Mouse (Mus musculus): ENCODE results near the gene Med28. TPM values are rescaled to one million over a fixed set of nuclear protein-coding genes. Genes with fewer than 3 reads are reported as not detected.

Med28 gene
- polyA plus RNA-seq (2016; fragmentation: Nextera tagmentation; extraction: Ambion mirVana) = 295 and 341 TPM in 2 replicates

DNA sequence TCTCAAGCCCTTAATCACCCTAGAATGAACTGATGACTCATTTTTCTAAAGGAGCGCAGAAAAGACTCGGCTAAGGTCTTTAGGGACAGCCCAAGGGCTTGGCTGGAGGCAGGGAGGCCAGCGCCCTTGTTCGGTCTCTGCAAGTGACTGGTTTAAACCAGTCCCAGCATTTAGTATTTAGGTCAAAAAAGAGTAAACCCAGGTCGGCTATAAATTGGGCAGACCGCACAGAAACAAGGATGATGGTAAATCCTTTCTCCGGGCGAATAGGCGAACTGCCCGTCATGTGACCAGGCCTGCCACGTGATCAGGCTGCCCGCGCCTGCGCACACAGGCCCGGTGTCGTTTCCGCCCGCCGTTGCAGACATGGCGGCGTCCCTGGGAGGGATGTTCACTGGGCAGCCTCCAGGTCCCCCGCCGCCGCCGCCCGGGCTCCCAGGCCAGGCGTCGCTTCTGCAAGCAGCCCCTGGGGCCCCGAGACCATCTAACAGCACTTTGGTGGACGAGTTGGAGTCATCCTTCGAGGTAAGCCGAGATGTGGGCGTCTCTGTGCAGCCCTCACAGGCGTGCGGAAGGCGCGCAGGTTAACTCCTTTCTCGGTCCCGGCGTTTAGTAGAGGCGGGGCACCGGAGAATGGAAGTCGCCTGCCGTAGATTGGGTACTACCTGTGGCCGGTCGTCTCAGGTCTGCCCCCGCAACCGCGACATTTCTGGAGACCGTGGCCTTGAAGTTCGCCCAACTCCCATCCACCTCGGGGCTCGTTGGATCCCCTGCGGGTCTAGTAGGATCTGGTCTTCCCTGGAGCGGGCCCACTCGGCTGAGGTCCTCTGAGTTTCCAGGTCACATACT lies at the start of gene Med28:
Gene Med28 (plus strand): TSS at position 270 of the 849 bp plus-strand sequence.
- 2% methylated on average over 56 of the region's 56 CpGs for WGBS

GRCm38 (mm10) chr5:45472880-45473450 lies 47.1 kb upstream of the Med28 start:
- 62% methylated on average over 7 of the region's 7 CpGs for WGBS
- no peak for DNase-seq (ENCODE audit: low spot score)
- no peak overlapping the region for H3K27ac ChIP-seq

More for the DNA sequence above, at the start of gene Med28:
- Histone ChIP-seq H3K4me3 (peak within 1 kb of the TSS; percentile 92), H3K36me3 (peaks cover 19% of the 10 kb centered on the region), H3K27ac (peak within 1 kb of the TSS; percentile 95), H3K9me3 (no peaks in the 10 kb centered on the region), H3K27me3 (ENCODE audit: insufficient read depth, poor library complexity, severe bottlenecking) (no peaks in the 10 kb centered on the region), H3K4me1 (replicated peaks) (peaks cover 19% of the 10 kb centered on the region)
- peak; percentile 95 for DNase-seq (ENCODE audit: low spot score)

DNA sequence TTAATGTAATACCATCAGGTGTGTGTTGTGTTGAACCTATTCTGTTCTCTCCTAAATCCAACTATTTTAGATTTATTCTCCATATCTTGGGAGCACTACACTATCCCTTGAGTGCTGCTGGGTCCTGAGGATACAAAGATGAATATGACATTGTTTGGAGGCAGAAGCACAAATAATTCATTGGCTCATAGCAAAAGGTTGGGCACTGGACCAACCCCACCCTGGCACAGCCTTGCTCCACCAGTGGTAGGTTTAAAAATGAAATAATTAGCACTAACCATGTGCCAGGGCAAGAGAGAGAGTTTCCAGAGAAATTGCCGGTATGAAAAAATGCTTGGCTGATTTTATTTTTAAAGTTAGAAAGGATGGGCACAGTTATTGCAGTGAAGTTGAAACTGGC lies 46.5 kb upstream of the Med28 start:
- Histone ChIP-seq H3K9me3 (no peaks in the 10 kb centered on the region), H3K27ac (no peak overlapping the region), H3K27me3 (ENCODE audit: insufficient read depth, poor library complexity, severe bottlenecking) (no peaks in the 10 kb centered on the region), H3K4me1 (replicated peaks) (0 out of 2 replicates have a peak, but pooled peaks cover 2% of the 10 kb centered on the region), H3K36me3 (no peaks in the 10 kb centered on the region), H3K4me3 (no peak overlapping the region)
- DNase-seq (ENCODE audit: low spot score) = no peak
- whole genome bisulfite sequencing = 94% methylated on average over 1 of the region's 1 CpGs

More at GRCm38 (mm10) chr5:45472880-45473450, 47.1 kb upstream of the Med28 start:
- no peaks in the 10 kb centered on the region for H3K27me3 ChIP-seq (ENCODE audit: insufficient read depth, poor library complexity, severe bottlenecking)
- H3K4me1 ChIP-seq (replicated peaks) = 0 out of 2 replicates have a peak, but pooled peaks cover 2% of the 10 kb centered on the region
- no peaks in the 10 kb centered on the region for H3K36me3 ChIP-seq
- H3K9me3 ChIP-seq = no peaks in the 10 kb centered on the region
- H3K4me3 ChIP-seq = no peak overlapping the region

- H3K9me3 ChIP-seq = no peaks in the 10 kb centered on the region
- WGBS = 32% methylated on average over 6 of the region's 6 CpGs
- H3K27ac ChIP-seq = no peak overlapping the region
- H3K4me1 ChIP-seq (replicated peaks) = 0 out of 2 replicates have a peak, but pooled peaks cover 2% of the 10 kb centered on the region
- no peak overlapping the region for H3K4me3 ChIP-seq
- no peaks in the 10 kb centered on the region for H3K27me3 ChIP-seq (ENCODE audit: insufficient read depth, poor library complexity, severe bottlenecking)
- no peaks in the 10 kb centered on the region for H3K36me3 ChIP-seq
- DNase-seq (ENCODE audit: low spot score) = no peak
These were observed 45.8 kb upstream of the Med28 start for GRCm38 (mm10) chr5:45474215-45474614.

- H3K4me1 ChIP-seq (replicated peaks) = 0 out of 2 replicates have a peak, but pooled peaks cover 2% of the 10 kb centered on the region
- H3K27me3 ChIP-seq (ENCODE audit: insufficient read depth, poor library complexity, severe bottlenecking) = no peaks in the 10 kb centered on the region
- H3K9me3 ChIP-seq = no peaks in the 10 kb centered on the region
- DNase-seq (ENCODE audit: low spot score) = no peak
- H3K27ac ChIP-seq = no peak overlapping the region
- WGBS = 80% methylated on average over 3 of the region's 4 CpGs
- no peaks in the 10 kb centered on the region for H3K36me3 ChIP-seq
- H3K4me3 ChIP-seq = no peak overlapping the region
These were observed 45.3 kb upstream of the Med28 start for GRCm38 (mm10) chr5:45474758-45475157.

GRCm38 (mm10) chr5:45475771-45476170 lies 44.3 kb upstream of the Med28 start:
- DNase-seq (ENCODE audit: low spot score) = no peak
- H3K36me3 ChIP-seq = no peaks in the 10 kb centered on the region
- WGBS = 90% methylated on average over 5 of the region's 5 CpGs

GRCm38 (mm10) chr5:45476288-45476687 lies 43.7 kb upstream of the Med28 start:
- H3K27me3 ChIP-seq (ENCODE audit: insufficient read depth, poor library complexity, severe bottlenecking) = no peaks in the 10 kb centered on the region
- WGBS = 52% methylated on average over 6 of the region's 6 CpGs
- no peaks in the 10 kb centered on the region for H3K36me3 ChIP-seq
- no peaks in the 10 kb centered on the region for H3K9me3 ChIP-seq
- H3K4me1 ChIP-seq (replicated peaks) = 0 out of 2 replicates have a peak, but pooled peaks cover 2% of the 10 kb centered on the region
- no peak for DNase-seq (ENCODE audit: low spot score)
- no peak overlapping the region for H3K27ac ChIP-seq
- no peak overlapping the region for H3K4me3 ChIP-seq

More at GRCm38 (mm10) chr5:45475771-45476170, 44.3 kb upstream of the Med28 start:
- 0 out of 2 replicates have a peak, but pooled peaks cover 2% of the 10 kb centered on the region for H3K4me1 ChIP-seq (replicated peaks)
- H3K9me3 ChIP-seq = no peaks in the 10 kb centered on the region
- H3K27ac ChIP-seq = no peak overlapping the region
- no peaks in the 10 kb centered on the region for H3K27me3 ChIP-seq (ENCODE audit: insufficient read depth, poor library complexity, severe bottlenecking)
- H3K4me3 ChIP-seq = no peak overlapping the region

- 82% methylated on average over 7 of the region's 7 CpGs for WGBS
- H3K9me3 ChIP-seq = no peaks in the 10 kb centered on the region
These were observed 42.4 kb upstream of the Med28 start for GRCm38 (mm10) chr5:45477601-45478000.

GRCm38 (mm10) chr5:45480066-45480465 lies 40.0 kb upstream of the Med28 start:
- H3K36me3 ChIP-seq = no peaks in the 10 kb centered on the region
- 0 out of 2 replicates have a peak, but pooled peaks cover 2% of the 10 kb centered on the region for H3K4me1 ChIP-seq (replicated peaks)
- DNase-seq (ENCODE audit: low spot score) = no peak
- H3K27me3 ChIP-seq (ENCODE audit: insufficient read depth, poor library complexity, severe bottlenecking) = no peaks in the 10 kb centered on the region
- no peaks in the 10 kb centered on the region for H3K9me3 ChIP-seq
- H3K4me3 ChIP-seq = no peak overlapping the region
- WGBS = 93% methylated on average over 1 of the region's 1 CpGs
- H3K27ac ChIP-seq = no peak overlapping the region

More at GRCm38 (mm10) chr5:45477601-45478000, 42.4 kb upstream of the Med28 start:
- H3K36me3 ChIP-seq = no peaks in the 10 kb centered on the region
- 0 out of 2 replicates have a peak, but pooled peaks cover 2% of the 10 kb centered on the region for H3K4me1 ChIP-seq (replicated peaks)
- DNase-seq (ENCODE audit: low spot score) = no peak
- no peaks in the 10 kb centered on the region for H3K27me3 ChIP-seq (ENCODE audit: insufficient read depth, poor library complexity, severe bottlenecking)
- H3K4me3 ChIP-seq = no peak overlapping the region
- H3K27ac ChIP-seq = no peak overlapping the region

GRCm38 (mm10) chr5:45481125-45481524 lies 38.9 kb upstream of the Med28 start:
- Histone ChIP-seq H3K27ac (no peak overlapping the region), H3K36me3 (no peaks in the 10 kb centered on the region), H3K4me1 (replicated peaks) (0 out of 2 replicates have a peak, but pooled peaks cover 2% of the 10 kb centered on the region), H3K4me3 (no peak overlapping the region), H3K27me3 (ENCODE audit: insufficient read depth, poor library complexity, severe bottlenecking) (no peaks in the 10 kb centered on the region), H3K9me3 (no peaks in the 10 kb centered on the region)
- DNase-seq (ENCODE audit: low spot score) = no peak
- 87% methylated on average over 2 of the region's 2 CpGs for WGBS

DNA sequence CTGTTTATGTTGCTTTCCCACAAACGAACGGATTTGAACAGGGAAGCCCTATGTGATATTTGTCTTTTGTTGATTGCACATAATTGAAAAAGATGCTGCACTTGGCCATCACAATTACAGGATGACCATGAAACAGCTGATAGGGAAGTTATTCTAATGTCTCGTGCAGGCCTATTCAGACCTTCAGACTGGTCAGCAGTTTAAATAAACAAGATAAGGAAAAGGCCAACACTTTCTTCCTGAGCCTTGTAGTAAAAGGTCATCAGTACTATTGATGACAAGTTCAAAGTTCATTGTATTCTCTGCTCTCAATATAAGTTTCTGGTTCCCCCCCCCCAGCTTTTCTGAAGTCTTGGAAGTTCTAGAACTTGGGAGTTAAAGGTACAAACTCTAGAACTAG lies 37.4 kb upstream of the Med28 start:
- no peaks in the 10 kb centered on the region for H3K4me1 ChIP-seq (replicated peaks)
- no peak overlapping the region for H3K27ac ChIP-seq
- H3K27me3 ChIP-seq (ENCODE audit: insufficient read depth, poor library complexity, severe bottlenecking) = no peaks in the 10 kb centered on the region
- no peaks in the 10 kb centered on the region for H3K36me3 ChIP-seq
- no peaks in the 10 kb centered on the region for H3K9me3 ChIP-seq
- DNase-seq (ENCODE audit: low spot score) = no peak
- WGBS = 88% methylated on average over 3 of the region's 3 CpGs
- no peak overlapping the region for H3K4me3 ChIP-seq

DNA sequence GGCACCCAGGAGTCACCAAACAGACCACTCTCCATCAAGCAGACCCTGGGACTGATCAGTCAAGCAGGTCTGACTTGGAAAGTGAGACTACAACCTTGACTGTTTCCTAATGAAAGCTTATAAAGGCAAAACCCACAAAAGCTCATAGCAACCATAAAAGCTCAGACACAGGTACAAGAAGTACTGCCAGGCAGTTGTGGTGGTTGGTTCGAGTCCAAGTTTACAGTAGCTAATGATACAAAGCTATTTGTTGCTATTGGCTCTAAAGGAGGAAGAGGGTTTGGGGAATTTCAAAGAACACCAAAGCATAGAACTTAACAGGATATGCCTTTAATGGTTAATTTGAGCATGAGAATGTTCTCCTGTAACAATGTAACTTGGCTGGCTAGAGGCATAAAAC lies 36.4 kb upstream of the Med28 start:
- Histone ChIP-seq H3K27me3 (ENCODE audit: insufficient read depth, poor library complexity, severe bottlenecking) (no peaks in the 10 kb centered on the region), H3K4me1 (replicated peaks) (no peaks in the 10 kb centered on the region), H3K27ac (no peak overlapping the region), H3K36me3 (no peaks in the 10 kb centered on the region), H3K9me3 (no peaks in the 10 kb centered on the region), H3K4me3 (no peak overlapping the region)
- no peak for DNase-seq (ENCODE audit: low spot score)
- WGBS = 87% methylated on average over 1 of the region's 1 CpGs

DNA sequence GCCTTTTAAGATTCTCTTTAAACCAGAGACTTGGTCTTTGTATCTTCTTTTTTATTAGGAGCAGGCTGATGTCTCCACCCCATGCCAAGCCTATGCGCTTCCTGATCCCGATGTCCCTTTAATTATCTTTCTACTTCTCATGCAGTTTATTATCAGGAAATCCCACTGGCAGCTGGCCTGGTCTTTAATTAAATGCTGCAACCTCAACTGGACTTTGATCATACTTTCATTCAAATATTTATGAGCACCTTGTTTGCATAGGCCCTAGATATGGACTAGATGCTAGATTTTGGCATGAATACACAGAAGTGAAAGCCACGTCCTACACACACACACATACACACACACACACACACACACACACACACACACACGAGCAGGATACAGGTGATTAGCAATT lies 28.3 kb upstream of the Med28 start:
- no peak for DNase-seq (ENCODE audit: low spot score)
- Histone ChIP-seq H3K27ac (no peak overlapping the region), H3K4me1 (replicated peaks) (peaks cover 23% of the 10 kb centered on the region), H3K27me3 (ENCODE audit: insufficient read depth, poor library complexity, severe bottlenecking) (peaks cover 4% of the 10 kb centered on the region; the same call in 1 of the 2 replicates), H3K9me3 (no peaks in the 10 kb centered on the region), H3K4me3 (no peak overlapping the region), H3K36me3 (peaks cover 15% of the 10 kb centered on the region)
- 79% methylated on average over 4 of the region's 4 CpGs for WGBS
